Mouse (Mus musculus) cerebellum, adult 11 months (tissue): Measurements from ENCODE around the gene Dhrs1.

Experiments used
- DNase-seq: peaks from one replicate; pipeline ENCODE4 v3.0.0; 2022

Gene Dhrs1

GRCm38 (mm10) chr14:55745180-55745860, at the start of gene Dhrs1, which contains the start of gene Nop9:
Gene Dhrs1 (minus strand): TSS chr14:55745690.
Gene Nop9 (plus strand): TSS chr14:55745693.
- DNase-seq, result peak; percentile 77

GRCm38 (mm10) chr14:55793946-55794345, 48.5 kb upstream of the Dhrs1 start:
- DNase-seq, result no peak

- DNase-seq, result no peak
Observed at GRCm38 (mm10) chr14:55793461-55793860, 48.0 kb upstream of the Dhrs1 start.

DNA sequence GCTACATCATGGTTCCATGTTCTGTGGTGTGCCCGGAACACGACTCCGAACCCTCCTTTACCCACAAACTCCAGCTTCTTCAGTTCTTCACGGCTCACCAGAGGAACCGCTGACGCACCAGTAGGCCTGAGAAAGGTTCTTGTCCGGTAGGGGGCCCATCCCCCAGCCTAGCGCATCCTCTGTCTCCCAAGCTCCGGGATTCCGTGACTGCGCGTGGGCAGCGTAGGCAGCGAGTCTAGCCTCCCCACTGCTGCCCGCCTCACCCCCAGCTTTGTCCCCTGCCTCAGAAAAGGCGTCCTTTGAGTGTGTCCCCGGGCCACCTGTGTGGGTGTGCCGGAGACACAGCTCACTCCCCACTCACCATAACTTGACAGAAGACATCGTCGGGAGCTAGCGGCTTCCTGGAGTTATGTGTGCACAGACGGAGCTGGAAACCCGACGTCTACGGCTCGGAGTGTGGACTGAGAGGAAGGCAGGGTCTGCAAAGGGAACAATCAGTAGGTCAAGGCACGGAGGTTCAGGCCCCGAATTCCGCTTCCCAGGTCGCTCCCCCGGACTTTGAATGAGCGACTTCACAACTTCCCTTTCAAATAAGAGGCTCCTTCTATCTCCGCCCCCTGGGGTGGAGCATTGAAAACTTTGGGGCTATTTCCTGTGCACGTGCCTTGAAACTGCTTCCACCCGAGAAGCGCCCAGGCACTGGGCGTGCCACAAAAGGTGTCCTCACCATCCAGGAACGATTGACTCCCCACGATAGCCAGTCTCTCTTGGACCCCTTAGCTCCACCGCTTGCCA, 43.0 kb upstream of the Dhrs1 start, which contains the start of gene Ripk3:
Gene Ripk3, minus strand, starts transcription at position 610 of the 795 bp plus-strand sequence.
- no peak for DNase-seq

DNA sequence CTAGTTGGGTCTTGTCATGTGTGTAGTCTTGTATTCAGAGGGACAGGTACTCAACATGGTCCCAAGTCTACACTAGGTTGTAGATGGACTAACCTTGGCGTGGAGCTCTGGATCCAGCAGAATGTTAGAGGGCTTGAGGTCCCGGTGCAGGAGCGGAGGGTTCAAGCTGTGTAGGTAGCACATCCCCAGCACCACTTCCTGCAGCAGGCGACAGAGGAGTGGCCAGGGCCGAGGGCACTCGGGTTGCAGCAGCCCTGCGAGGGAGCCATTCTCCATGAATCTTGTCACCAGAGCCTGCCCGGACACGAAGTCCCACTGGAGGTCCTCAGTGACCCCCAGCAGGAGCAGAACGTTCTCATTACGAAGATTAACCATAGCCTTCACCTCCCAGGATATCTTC, 42.2 kb upstream of the Dhrs1 start:
- no peak for DNase-seq

DNA sequence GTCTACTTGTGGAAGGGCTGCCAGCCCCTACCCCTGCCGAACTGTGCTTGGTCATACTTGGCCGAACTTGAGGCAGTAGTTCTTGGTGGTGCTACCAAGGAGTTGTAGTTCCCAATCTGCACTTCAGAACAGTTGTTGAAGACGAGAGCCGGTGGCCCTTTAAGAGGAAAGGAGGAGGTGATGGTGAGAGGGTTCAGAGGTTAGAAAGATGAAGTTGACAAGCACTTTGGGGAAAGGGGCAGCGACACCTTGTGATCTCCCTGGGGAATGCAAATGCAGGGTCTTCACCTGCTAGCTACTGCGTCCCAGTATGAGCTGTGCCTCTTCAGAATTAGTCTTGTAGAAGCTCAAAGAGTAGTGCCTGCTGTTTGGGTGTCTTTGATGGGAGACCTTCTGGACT, 39.7 kb upstream of the Dhrs1 start:
- DNase-seq, result no peak

GRCm38 (mm10) chr14:55783958-55784235, 38.4 kb upstream of the Dhrs1 start, which contains the start of gene Adcy4:
Gene Adcy4 (minus strand): TSS chr14:55784095.
- DNase-seq, result no peak

GRCm38 (mm10) chr14:55783171-55783957, 37.9 kb upstream of the Dhrs1 start:
- no peak for DNase-seq

DNA sequence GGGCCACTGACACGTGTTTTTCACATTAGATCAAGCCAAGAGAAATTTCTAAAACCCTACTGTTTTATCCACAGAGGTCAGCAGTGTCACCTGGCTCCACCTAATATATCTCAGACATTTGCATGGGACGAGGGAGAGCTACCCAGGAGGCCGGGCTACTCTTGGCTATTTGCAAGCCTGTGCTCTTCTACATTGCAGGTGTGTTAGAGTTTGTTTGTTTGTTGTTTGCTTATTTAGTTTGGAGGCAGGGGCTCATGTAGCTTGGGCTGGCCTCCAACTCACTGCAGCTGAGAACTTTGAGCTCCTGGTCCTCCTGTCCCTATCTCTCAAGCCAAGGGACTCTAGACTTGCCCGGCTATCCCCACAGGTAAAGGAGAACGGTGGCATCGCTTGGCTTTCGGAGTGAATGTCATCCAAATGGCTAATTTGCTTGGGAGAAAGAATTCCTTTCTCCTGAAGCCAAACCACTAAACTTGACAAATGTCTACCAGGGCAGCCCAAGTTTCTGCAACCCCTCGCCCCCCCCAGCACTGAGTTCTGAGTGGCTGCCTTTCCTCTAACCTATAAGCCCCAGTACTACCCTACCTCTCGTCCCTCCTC, 37.0 kb upstream of the Dhrs1 start:
- DNase-seq, result no peak

DNA sequence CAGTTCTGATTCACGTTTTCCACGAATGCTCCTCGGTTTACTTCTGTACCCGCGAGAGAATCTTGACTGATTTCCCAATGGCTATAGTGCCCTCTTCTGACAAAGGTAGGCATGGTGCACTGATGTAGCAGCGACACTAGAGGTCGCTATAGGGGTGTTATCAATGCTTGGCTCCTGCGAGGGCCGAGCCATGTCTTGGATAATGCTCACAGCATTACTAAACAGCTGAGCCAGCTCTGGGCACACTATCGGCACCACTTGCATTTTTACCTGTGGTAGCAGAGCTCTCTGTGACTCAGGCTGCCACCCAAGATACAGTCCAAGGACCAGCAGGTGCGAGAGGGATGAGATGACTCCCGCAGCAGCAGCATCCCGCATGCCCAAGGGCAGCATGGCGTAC, 35.8 kb upstream of the Dhrs1 start:
- peak; percentile 50 for DNase-seq

DNA sequence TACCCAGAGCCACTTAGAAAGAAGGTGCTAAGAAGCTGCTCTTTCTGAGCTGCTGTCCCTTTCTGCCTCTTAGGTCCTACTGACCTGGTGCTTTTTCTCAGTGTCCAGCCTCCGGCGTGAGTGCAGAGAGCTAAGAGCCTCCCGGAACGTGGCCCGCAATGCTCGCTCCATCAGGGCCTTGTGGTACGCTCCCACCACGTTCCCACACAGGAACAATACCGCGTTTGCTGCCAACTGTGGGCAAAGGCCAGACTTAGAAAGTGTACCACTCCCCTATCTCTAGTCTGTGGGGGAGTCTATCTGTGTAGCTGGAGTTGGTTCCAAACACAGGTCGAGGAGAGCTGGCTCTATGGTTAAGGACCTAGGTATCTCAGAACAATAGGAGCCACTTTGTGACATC, 35.2 kb upstream of the Dhrs1 start:
- DNase-seq, result no peak

GRCm38 (mm10) chr14:55779656-55780055, 34.2 kb upstream of the Dhrs1 start:
- no peak for DNase-seq

GRCm38 (mm10) chr14:55778686-55779085, 33.2 kb upstream of the Dhrs1 start:
- no peak for DNase-seq

- no peak for DNase-seq
Observed at GRCm38 (mm10) chr14:55777806-55778205, 32.3 kb upstream of the Dhrs1 start.

GRCm38 (mm10) chr14:55777176-55777575, 31.7 kb upstream of the Dhrs1 start:
- no peak for DNase-seq

DNA sequence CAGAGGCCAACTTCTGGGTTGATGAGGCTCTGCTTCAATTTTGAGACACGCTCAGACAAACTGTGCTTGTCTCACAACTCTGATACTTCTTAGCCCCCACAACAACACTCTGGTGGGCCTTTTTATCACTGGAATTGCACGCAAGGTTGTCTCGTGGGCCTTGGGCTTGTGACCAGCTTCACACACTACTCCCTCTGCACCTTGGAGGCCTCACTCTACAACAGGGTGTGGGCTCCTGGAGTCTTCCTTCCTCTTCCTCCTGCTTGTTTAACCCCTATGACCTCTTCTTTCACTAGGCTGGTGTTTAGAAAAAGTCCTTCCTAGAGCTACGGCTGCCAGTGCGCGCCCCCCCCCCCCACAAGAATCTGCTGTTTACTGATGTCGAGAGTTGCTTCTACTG, 31.2 kb upstream of the Dhrs1 start:
- no peak for DNase-seq

DNA sequence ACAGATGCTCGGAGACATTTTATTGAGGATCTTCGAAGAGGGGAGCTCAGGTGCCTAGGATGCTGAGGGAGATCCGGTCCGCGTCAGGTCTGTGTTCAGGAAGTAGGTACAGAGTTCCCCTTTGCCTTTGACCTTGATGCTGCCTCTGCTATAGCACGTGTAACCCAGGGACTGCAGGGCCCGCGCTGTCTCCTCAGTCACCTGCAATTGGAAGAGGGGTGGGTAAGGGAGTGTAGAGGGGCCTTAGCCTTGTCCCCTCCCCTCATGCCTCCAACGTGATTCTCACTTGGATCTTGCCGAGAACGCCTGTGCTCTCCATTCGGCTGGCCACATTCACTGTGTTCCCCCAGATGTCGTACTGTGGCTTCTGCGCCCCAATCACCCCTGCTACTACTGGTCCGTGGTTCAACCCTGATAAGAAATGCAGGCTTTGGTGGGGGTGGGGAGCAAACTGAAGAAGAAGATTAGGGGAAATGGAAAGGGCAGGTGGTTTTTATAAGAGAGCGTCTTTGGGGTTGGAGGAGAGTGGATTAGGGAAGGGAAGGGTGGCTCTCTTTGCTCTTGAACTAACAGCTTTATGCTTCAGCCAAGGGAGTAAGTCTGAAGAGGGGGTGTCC, 23.7 kb upstream of the Dhrs1 start:
- DNase-seq, result no peak

GRCm38 (mm10) chr14:55768555-55768954, 23.1 kb upstream of the Dhrs1 start:
- DNase-seq, result no peak

GRCm38 (mm10) chr14:55767519-55768414, 22.3 kb upstream of the Dhrs1 start:
- DNase-seq, result peak; percentile 74

DNA sequence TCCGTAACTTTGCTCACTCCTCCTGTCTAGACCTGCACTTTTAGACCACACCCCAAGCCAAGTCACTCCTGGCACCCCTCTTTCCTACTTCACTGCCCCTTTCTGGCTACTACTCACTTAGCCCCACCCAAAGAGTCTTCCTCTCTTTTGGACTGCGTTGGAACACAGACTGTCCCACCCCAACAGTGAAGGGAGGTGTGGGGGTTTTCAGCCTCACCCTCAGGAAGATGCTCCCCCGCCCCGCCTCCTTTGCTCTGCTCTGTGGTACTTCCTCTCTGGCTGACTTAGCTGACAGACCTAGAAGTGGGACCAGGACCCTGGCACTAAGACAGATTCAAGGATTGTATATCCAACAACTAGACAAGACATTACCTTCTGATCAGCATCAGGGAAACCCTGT, 20.2 kb upstream of the Dhrs1 start, which contains the start of gene Ltb4r1:
Gene Ltb4r1, plus strand, starts transcription at position 267 of the 400 bp plus-strand sequence.
- no peak for DNase-seq

GRCm38 (mm10) chr14:55763166-55763565, 17.7 kb upstream of the Dhrs1 start:
- DNase-seq, result no peak
